Mouse (Mus musculus) layer of hippocampus, adult 18-20 months (tissue): ENCODE measurements around the gene Mtmr3. TPM values are rescaled to one million over a fixed set of nuclear protein-coding genes. Genes with fewer than 3 reads are reported as not detected.

ENCODE experiments used
- total RNA-seq, 2 experiments: library from RNA; stranded (reverse); gene quantifications; 2 replicates each; pipeline ENCODE4 v1.2.3; 2021

The Mtmr3 gene
- total RNA-seq, 2 experiments from 2014 or later: 69.1 to 71.2 TPM

Other genes starting within 250 kb of the Mtmr3 start
- not detected for gene Hormad2, start 153.8 kb downstream of the Mtmr3 start, total RNA-seq
- not detected for gene Gm11032, start 25.2 kb upstream of the Mtmr3 start, total RNA-seq
- 10 to 100 TPM; 23.3 to 26.7 TPM for gene Ascc2, start 42.9 kb upstream of the Mtmr3 start, total RNA-seq
- 100 to 1,000 TPM; 372 to 389 TPM for gene Uqcr10, start 109.5 kb upstream of the Mtmr3 start, total RNA-seq
- gene Zmat5, start 109.8 kb upstream of the Mtmr3 start, total RNA-seq: 10 to 100 TPM; 32.4 to 34.4 TPM
- 100 to 1,000 TPM; 320 to 358 TPM for gene Cabp7, start 151.9 kb upstream of the Mtmr3 start, total RNA-seq